Mouse (Mus musculus) adrenal gland, adult (tissue): ENCODE measurements around the gene Atp2b1.
"Not testable (repeated sequence)": the region's sequence is repeated elsewhere in the genome, so short reads cannot be mapped to it uniquely, and the experiment has no call there.

ENCODE experiments used
- DNase-seq, 2 experiments: peaks; one replicate each; pipeline ENCODE4 v3.0.0; 2022 to 2023; ENCODE audit warnings: low spot score in 1 of 2; ENCODE audit not compliant: inconsistent age in 2 of 2

The Atp2b1 gene

DNA sequence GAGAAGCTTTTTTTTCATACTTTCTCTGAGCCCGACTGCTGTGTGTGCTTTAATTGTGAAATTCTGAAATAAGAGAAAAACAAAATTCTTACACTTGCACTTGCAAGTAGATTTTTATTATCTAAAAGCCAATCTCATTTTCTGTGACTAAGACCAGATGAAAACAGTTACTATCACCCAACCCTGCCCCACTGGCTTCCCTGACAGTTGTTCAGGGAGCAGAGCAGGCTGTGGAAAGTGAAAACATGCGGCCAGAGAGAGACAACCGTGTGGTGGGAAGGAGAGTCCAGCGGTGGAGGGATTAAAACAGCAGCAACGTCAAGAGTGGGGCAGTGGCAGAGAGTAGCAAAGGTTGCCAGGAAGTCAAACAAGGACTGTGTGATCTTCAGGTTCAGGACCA lies 46.7 kb downstream of the Atp2b1 start:
- DNase-seq, result no peak

DNA sequence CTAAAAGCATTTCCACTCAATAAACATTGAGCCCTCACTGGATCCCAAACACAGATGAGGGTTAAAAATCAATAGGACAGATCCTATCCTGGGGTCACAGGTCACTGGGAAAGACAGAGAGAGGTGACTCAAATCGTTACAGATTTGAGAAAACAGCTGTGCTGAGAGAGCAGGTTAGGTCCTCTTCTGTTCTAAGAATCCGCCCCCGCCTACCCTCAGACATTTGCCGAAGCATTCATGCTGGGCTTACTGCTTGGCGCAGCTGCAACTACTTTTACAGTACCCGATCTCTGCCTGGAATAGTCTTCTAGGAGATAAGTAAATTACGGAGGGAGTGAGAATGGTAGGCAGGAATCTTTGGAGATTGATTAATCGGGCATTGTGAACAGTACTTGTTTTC lies 47.9 kb downstream of the Atp2b1 start:
- no peak for DNase-seq

DNA sequence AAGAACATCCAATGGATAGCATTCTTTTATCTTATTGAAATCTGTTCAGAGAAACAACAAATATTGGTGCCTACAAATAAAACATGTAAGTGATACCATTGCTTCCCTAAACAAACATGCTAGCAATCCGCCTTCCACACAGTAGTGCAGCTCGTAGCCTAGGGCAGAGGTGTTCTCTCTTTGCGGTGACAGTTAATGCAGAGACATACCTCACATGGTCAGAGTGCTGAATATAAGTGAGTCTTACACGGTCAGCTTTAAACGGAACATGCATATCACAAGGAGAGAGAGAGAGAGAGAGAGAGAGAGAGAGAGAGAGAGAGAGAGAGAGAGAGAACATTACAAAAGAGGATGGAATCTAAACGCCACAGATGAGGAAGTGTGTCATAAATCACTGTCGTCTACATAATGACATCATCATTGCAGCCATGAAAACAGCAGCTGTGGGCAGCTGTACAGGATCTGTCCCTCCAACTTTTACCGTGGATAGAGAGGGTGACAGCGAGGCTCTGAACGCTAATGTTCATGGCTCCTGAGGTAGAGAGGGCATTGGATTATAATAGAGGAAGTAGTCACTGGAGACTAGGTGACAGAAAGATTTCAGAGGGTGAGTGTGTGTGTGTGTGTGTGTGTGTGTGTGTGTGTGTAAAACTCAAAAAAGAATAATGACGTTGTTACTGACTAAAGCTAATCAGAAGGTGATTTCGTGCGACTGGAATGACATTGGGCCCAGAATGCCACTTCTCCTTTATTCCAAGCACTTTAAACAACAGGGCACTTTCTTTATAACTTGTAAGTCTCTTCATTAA lies 52.4 kb downstream of the Atp2b1 start:
- DNase-seq, result peak in 1 of 2 experiments; percentile 46

DNA sequence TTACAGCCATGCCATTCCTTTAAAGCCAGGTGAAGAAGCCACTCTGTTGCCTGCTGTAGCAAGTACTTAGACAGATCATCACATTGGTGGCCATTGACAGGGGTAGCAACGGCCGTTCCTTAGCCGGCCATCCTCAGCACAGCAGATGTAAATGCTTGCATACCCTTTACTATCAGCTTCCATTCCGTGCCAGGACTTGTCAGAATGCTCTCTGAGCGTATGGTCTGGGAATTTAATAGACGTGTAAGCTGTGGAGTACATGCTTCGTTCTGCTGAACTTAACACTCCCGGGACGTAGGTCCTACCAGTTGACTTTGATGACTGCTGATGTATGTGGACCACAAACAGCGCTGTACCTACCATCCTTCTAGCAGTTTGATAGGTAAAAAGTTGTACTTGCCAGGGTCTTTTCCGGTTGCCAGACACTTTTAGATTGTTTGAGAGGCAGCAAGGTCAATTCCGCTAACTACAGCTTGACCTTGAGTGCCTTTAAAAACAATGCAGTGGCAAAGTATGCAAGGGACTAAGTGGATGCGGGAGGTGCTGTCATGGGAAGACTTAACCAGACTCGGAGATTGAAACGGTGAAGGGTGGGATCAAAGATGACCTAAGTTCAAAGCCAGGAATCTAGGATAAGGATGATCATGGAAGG lies 53.2 kb downstream of the Atp2b1 start:
- DNase-seq, result peak in 1 of 2 experiments; percentile 62

DNA sequence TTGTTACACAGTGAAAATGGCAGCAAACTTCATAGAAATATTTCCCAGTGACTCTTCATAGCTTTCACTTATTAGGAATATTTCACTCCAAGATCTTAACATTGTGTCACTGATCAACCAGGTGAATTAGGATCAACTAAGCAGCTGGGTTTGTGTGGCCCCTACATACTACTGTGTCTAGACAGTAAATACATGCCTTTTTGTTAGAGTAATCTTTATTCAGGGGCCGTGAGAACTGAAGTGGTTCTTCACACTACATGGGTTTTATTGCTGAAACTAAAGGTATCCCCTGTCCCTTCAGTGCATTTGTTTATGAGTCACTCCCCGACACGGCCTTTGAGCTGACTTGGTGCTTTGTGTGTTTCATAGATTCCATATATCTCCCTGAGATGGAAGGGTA lies 56.7 kb downstream of the Atp2b1 start:
- no peak for DNase-seq

DNA sequence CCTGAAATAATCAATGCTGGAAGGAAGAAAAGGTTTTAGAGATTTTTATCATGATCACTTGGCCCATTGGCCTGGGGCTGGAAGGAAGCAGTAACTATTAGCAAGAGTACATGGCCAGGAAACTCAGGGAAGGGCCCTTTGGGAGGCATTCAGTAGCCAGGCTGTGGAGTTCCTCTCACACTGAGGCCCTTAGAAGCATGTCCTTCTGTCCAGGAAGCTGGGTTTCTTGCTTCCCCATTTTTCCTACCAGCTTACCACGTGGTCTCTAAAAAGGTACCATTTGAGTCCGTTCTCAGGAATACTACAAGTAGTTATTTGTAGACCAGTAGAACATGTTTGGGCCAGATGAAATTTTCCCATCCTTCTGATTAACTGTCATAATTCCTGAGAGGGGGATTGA lies 58.2 kb downstream of the Atp2b1 start:
- DNase-seq, result no peak

DNA sequence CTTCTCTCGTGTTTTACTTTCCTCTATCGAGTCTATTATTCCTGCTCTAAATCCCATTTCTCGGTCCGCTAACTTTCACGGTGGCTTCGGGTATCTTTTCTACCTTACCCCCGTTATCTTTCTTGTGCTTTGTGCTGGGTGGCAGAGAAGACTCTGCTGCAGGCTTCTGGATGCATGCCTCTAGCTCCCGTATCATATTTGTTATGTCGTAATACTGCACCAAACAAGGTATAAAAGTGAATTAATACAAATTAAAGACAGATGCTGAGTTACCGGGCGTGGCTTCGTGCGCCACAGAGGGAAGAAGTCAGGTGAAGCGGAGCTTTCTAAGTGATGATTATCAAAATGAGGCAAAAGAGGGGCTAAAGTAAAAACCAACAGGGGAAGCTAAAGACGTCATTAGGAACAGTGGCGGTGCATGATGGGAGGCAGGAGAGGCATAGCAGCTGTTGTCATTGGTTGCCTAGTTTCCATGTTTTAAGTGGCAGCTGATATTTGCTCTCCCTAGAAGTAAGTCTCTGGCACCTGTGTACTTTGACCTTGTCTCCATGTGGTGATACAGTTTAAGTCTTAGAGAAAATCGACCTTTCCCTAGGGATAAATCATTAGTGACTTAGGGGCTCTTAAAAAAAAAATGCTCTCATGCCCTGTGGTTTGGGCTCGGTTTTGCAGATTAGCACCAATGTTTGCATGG lies 58.9 kb downstream of the Atp2b1 start:
- no peak for DNase-seq

DNA sequence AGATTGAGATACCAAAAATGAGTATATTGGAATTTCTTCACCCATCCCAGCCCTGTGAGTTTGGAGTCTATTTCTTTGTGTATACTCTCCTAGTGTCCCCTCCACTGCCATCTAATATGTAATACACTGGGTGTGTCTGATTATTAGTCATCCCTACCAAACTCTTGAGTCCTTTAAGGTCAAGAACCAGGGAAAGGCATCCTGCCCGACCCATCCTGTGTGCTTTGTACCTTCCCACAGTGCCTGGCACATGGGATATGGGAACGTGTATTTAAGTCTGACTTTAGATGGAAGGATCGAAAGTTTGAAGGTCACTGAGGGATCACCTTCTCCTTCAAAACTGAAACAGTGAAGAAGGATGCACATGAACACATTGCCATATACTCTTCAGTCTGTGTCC lies 60.4 kb downstream of the Atp2b1 start:
- DNase-seq, result no peak

DNA sequence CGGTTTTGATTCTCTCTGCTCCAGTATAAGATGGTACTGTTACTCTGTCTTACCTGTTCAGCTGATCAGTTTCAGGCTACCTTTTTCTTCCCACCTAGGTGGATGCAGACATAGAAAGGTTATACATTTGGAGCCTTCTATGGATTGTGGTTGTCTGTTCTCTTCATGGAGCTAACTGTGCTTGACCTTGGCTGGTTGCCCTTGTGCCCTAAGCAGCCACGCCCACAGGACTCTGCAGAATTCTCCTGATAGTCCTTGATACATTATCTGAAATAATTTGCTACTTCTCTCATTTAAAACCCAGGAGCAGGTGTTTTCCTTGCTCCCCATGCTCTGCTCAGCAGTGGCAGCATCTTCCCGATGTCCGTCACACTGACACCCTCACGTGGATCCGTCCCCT lies 61.4 kb downstream of the Atp2b1 start:
- peak; percentile 19 to 54 for DNase-seq

DNA sequence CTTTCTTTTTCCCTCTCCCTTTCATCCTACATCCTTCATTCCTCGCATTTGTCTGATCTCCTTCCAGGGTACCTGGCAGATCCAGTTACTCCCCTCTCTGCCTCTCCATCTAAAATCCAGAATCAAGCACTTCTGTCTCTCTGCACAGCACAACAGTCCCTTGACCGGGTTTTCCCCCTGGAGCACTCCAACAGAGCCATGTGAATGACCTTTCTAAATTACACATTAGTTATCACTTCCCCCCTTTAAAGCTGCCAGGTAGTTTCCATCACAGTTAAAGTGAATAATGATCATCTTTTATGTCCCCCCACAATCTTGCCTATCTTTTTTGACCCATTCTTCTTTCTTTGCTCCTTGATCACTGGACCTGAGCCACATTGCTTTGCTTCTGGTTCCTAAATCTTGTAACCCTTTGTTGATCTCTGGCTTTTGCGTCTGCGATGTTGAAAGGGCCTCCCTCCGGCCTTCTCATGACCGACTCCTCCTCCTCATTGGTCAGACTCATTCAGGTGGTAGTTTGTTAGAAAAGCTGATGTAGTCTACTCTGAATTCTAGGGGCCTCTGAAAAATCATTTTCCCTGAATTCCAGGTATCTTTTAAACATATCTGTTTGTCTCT lies 62.8 kb downstream of the Atp2b1 start:
- peak in 1 of 2 experiments; percentile 35 for DNase-seq

DNA sequence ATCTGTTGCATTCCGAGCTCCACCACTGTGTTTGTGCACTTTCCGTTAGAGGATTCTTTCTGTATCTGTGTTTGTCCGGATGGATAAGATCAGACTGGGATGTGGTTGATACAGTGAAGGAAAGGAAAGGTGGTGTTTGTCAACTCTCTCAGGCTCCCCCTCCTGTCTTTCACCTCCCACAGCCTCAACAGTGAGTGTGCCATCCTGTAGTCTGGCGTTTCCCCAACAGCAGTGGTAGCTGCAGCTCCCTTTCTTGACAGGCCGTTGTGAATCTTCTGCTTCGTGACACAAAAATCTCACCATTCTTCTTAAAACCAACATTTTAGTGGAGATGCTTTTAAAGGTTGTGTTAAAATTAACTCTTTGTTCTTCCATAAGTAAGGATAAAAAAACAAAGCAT lies 64.6 kb downstream of the Atp2b1 start:
- DNase-seq, result no peak

DNA sequence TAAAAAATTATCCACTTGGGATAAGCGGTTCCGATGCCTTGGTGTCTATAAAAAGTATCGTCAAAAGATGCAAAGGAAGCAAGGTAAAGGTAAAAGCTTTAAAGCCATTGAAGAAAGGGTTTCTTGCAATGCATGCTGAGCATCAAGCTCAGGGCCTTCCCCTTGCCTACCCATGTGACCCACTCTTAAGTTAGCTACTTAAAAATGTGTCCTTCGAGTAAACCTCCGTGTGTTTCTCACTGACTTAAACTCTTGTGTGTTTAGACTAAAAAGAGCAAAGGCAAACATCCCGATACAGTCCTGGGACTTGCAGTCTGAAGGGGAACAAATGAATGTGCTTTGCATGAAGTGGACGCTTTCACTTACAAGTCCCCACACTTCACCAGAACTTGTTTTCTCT lies 65.1 kb downstream of the Atp2b1 start:
- DNase-seq, result no peak

DNA sequence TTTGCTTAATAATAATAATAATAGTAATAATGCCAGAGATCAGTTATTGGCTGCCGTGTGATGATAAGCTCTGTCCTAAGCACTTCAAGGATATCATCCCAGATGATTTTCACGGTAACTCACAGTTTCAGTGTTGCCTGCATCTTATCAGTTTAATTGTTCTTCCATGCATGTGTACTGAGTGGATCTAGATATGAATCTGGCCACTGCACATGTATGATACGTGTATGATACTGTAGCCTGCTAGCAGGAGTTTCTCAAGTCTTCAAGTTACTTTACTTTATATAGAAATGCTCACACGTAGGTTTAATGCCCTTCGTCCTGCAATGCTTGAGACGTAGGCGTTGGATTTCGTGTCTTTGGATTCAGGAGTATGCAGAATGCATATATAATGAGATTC lies 65.7 kb downstream of the Atp2b1 start:
- DNase-seq, result no peak

DNA sequence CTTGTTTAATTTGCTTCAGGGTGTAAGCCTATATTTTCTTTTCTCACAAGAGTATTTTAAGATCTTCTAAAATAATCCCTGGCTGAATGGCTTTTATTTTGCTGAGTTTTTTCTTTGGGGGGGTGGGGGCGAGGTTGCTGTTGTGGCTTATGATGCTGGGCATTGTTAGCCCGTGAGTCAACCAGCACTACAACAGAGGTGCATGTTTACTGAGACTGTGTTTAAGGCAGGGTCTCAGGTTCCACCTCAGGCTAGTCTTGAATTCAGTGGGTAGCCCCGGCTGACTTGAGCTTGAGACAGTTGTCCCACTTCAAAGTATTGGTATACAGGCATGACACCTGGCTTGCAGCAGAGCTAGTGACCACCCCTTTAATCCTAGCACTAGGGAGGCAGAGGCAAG lies 77.8 kb downstream of the Atp2b1 start:
- no peak for DNase-seq

DNA sequence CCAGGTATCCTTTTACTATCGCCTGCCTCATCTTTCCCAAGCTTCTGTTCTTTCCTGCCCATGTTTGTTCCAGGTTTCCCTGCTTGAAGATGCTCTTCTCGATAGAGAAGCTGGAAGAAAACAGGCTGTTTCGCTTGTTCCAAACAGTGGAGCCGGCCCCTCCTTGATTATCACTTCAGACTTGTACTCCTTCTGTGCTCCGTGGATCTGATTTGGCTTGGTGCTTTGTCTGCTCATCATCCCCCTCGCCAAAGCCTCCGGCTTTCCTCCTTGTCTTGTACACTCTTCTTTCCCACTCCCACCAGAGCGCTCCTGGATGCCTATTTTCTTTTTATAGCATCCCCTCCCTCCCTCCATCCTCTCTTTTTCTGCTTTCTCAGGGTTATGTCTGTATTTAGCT lies 79.0 kb downstream of the Atp2b1 start:
- no peak for DNase-seq

DNA sequence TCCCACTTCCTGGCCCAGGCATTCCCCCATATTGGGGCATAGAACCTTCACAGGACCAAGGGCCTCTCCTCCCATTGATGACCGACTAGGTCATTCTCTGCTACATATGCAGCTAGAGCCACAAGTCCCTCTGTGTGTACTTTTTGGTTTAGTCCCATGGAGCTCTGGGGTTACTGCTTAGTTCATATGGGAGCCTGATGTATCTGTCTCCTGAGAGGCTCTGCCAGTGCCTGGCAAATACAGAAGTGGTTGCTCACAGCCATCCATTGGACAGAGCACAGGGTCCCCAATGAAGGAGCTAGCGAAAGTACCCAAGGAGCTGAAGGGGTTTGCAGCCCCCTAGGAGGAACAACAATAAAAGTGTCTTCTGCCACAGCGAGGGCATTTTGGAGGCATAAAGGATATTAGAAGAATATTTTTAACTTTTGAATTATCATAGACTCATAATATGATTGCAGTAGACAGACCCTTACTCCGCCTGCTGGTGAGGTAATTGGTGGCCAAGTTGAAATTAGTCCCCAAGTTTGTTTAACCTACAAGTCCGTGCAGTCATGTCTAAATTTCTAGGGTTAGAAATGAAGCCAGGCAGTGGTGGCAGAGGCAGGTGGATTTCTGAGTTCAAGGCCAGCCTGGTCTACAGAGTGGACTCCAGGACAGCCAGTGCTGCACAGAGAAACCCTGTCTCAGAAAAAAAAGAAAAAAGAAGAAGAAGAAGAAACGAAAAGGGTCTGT lies 81.0 kb downstream of the Atp2b1 start:
- DNase-seq, result not testable (repeated sequence)

DNA sequence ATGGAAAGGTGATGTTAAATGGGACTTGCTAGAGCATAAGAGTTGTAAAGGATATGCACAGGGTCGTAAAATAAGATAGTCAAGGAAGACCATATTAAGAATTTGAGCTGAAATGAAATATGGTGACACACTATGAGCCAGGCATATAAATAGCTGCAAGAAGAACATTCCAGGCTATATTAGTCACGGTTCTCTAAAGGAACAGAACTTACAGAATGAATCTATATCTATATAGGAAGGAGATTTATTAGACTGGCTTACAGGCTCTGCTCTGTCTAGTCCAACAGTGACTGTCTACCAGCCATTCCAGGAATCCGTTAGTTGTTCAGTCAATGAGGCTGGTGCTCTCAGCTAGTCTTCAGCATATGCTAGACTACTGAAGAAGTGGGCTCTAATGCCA lies 90.7 kb downstream of the Atp2b1 start:
- no peak for DNase-seq

DNA sequence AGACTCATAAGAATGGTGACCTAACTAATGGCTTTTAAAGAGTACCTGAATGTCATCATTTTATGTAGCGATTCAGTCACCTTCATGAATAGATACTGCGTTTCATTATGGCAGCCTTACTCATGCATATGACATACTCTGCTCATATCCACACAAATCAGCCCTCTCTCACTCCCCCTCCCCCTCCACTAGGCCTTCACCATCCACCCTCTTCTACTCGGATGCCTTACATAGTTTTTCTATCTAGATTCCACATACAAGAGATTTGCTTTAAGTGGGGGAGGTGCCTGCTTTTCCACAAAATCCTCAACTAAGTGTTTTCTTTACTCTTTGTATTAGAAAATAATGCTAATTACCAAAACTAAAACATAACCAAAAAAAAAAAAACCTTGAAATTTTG lies 96.9 kb downstream of the Atp2b1 start:
- no peak for DNase-seq

DNA sequence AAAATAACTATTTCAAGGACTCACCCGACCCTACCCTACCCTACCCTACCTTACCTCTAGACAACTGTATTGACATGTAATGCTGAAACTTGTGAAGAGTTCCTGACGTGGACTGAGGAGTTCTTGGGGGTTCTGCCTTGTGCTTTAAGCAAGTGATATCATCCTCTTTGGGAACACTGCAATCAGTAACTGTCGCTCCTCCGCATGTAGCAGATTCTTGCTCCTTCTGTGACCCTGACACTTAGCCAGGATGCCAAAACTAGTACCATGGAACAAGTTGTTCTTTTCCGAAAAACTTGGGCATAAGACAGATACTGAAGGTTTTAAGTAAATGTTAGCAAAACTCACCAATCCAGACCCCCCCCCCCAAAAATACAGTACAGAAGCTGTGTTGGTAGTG lies 97.9 kb downstream of the Atp2b1 start:
- peak in 1 of 2 experiments; percentile 41 for DNase-seq

DNA sequence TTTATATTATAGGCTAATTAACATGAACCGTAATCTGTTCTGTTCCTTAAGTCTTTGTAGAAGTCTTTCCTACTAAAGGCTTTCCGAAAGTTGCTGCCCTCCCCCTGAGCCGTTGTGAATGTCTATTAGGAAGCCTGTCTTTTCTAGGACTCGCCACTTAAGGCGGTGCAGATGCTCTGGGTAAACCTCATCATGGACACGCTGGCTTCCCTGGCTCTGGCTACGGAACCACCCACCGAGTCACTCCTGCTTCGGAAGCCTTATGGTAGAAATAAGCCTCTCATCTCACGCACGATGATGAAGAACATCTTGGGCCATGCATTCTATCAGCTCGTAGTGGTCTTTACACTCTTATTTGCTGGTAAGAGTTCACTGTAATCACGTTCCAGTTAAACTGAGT lies 100.5 kb downstream of the Atp2b1 start:
- DNase-seq, result no peak

DNA sequence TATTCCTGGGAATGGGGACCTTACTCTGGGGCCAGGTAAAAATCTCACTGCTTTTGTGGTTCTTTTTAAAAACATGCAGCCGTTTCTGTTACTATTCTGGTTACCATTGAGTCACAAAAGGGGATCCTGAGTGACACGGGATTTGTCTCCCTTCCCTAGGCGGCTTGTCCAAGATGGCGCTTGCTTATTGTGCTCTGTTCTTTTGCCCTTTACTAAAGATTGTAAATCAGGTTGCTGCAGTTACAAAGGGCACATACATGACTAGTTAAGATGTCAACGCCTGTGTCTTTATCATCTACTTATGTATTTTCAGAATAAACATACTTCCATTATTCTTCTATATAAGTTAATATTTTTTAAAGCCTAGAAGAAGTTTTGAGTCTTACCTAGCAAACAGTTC lies 102.8 kb downstream of the Atp2b1 start:
- DNase-seq, result no peak
